Comparison of ENCODE assay signal across 28 mouse cellular contexts in the genomic region with DNA sequence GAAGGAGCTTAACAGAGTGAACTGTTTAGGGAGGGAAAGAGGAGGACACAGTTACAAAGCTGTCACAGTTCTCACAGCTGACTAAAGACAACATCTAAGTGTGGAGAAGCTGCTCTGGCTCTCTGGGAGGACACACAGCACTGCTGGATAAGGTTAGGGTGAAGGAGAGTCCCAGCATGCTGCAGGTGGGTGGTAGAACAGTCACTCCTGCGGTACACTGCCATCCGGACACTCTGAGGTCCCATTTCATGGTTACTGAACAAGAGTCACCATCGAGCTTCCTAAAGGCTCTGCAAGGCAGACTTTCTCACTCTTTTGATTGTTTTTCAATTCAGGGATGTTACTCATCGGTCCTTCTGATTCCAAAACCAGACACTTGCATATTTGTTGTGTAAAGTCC.
DNase-seq lines count a peak whose midpoint lies in the region; ATAC-seq and TF ChIP-seq lines count a peak whose summit lies in the region.
"Had no signal": no experiment of that assay in that cellular context is flagged by ENCODE, and none has a peak within 500 bp of the region (broad histone marks: within the 10 kb centered on the region; RNA-seq: fewer than 3 reads in every experiment).

No protein-coding gene starts in this region.

- CTCF ChIA-PET in Patski (lab: Charles Lee) = no interaction called here

- H3K9me3 ChIP-seq in kidney, embryonic 15.5 days (replicated peaks) = no peaks in the 10 kb centered on the region
- no peaks in the 10 kb centered on the region for H3K9me3 ChIP-seq in hindbrain, embryonic 11.5 days (ENCODE audit: control insufficient read depth, low read length)
- H3K9me3 ChIP-seq: embryonic facial prominence, embryonic 13.5 days; hindbrain, embryonic 13.5 days; limb, embryonic 13.5 days; lung, embryonic 15.5 days; midbrain, embryonic 10.5 days; midbrain, embryonic 15.5 days; stomach, embryonic 15.5 days had no signal

- no peak overlapping the region for H3K4me3 ChIP-seq in gastrocnemius, adult 2 months
- no peak overlapping the region for H3K4me3 ChIP-seq in kidney, embryonic 15.5 days (replicated peaks)
- no peak overlapping the region for H3K4me3 ChIP-seq in hindbrain, embryonic 11.5 days (ENCODE audit: low read depth, low read length)
- H3K4me3 ChIP-seq: embryonic facial prominence, embryonic 13.5 days; erythroblast, embryonic 14.5 days; hindbrain, embryonic 13.5 days; limb, embryonic 13.5 days; lung, embryonic 15.5 days; midbrain, embryonic 10.5 days; midbrain, embryonic 15.5 days; stomach, embryonic 15.5 days had no signal

- TF ChIP-seq CTCF in gastrocnemius, adult 2 months (IDR thresholded peaks at IDR 0.05) = no peak
- TF ChIP-seq CTCF in Patski (IDR thresholded peaks at IDR 0.05) = no peak

- peak overlapping the region; percentile 46 for H3K27ac ChIP-seq in gastrocnemius, adult 2 months
- H3K27ac ChIP-seq in kidney, embryonic 15.5 days = no peak overlapping the region
- no peak overlapping the region for H3K27ac ChIP-seq in hindbrain, embryonic 11.5 days (ENCODE audit: low read depth, low read length)
- H3K27ac ChIP-seq: embryonic facial prominence, embryonic 13.5 days; hindbrain, embryonic 13.5 days; limb, embryonic 13.5 days; lung, embryonic 15.5 days; midbrain, embryonic 10.5 days; midbrain, embryonic 15.5 days; stomach, embryonic 15.5 days had no signal

- in situ Hi-C loops in Patski (cut with MboI; ENCODE audit: low pct_unique_long_range_greater_than_20kb) = no loop called here

- intact Hi-C loops in gastrocnemius, adult 2 months (cut with DNase I) = no loop called here

- no peaks in the 10 kb centered on the region for H3K36me3 ChIP-seq in kidney, embryonic 15.5 days
- no peaks in the 10 kb centered on the region for H3K36me3 ChIP-seq in hindbrain, embryonic 11.5 days (ENCODE audit: control insufficient read depth, insufficient read depth, low read length)
- H3K36me3 ChIP-seq: embryonic facial prominence, embryonic 13.5 days; hindbrain, embryonic 13.5 days; limb, embryonic 13.5 days; lung, embryonic 15.5 days; midbrain, embryonic 15.5 days; stomach, embryonic 15.5 days had no signal

- no peaks in the 10 kb centered on the region for H3K4me1 ChIP-seq in kidney, embryonic 15.5 days
- no peaks in the 10 kb centered on the region for H3K4me1 ChIP-seq in hindbrain, embryonic 11.5 days (replicated peaks; ENCODE audit: control insufficient read depth, insufficient read depth, low read length)
- H3K4me1 ChIP-seq: embryonic facial prominence, embryonic 13.5 days; hindbrain, embryonic 13.5 days; limb, embryonic 13.5 days; lung, embryonic 15.5 days; midbrain, embryonic 10.5 days; midbrain, embryonic 15.5 days; stomach, embryonic 15.5 days had no signal

- no peak overlapping the region for H3K4me2 ChIP-seq in kidney, embryonic 15.5 days
- H3K4me2 ChIP-seq in hindbrain, embryonic 11.5 days (replicated peaks; ENCODE audit: low read depth, low read length) = no peak overlapping the region
- H3K4me2 ChIP-seq: embryonic facial prominence, embryonic 13.5 days; hindbrain, embryonic 13.5 days; limb, embryonic 13.5 days; liver, embryonic 11.5 days; lung, embryonic 15.5 days; midbrain, embryonic 15.5 days; stomach, embryonic 15.5 days had no signal

- 54% methylated on average over 4 of the region's 4 CpGs for WGBS in kidney, embryonic 15.5 days
- 93% methylated on average over 4 of the region's 4 CpGs for WGBS in hindbrain, embryonic 11.5 days

- H3K27me3 ChIP-seq in kidney, embryonic 15.5 days = no peaks in the 10 kb centered on the region
- H3K27me3 ChIP-seq in Patski = peaks cover 12% of the 10 kb centered on the region
- no peaks in the 10 kb centered on the region for H3K27me3 ChIP-seq in hindbrain, embryonic 11.5 days (ENCODE audit: control insufficient read depth, insufficient read depth, low read length)
- H3K27me3 ChIP-seq: CH12.LX; embryonic facial prominence, embryonic 13.5 days; hindbrain, embryonic 13.5 days; limb, embryonic 13.5 days; lung, embryonic 15.5 days; midbrain, embryonic 15.5 days; stomach, embryonic 15.5 days had no signal

- POLR2A ChIA-PET in Patski (lab: Charles Lee) = no interaction called here

- peak; percentile 44 to 86 for DNase-seq in adrenal gland, adult (ENCODE audit: inconsistent age in 2 of 2, low spot score in 1 of 2)
- no peak for DNase-seq in adrenal gland, adult 8-10 months
- no peak for DNase-seq in gastrocnemius, adult 2 months
- no peak for DNase-seq in gastrocnemius, adult 8-10 months (ENCODE audit: low spot score in 2 of 2)
- no peak for DNase-seq in kidney, postnatal 14 days
- DNase-seq in Patski (ENCODE audit: low read depth, low spot score) = no peak
- DNase-seq in hindbrain, embryonic 11.5 days (ENCODE audit: low spot score) = no peak
- DNase-seq: cerebellum, adult 18-20 months; cerebellum, postnatal 10 days; gastrocnemius, postnatal 25 days; heart, adult 11 months; heart, postnatal 36 days; kidney, adult 18-20 months; kidney, postnatal 25 days; retina, postnatal 1 day; right cerebral cortex, postnatal 25 days had no signal

- no peak overlapping the region for H3K9ac ChIP-seq in kidney, embryonic 15.5 days
- H3K9ac ChIP-seq in hindbrain, embryonic 11.5 days (ENCODE audit: low read depth, low read length) = no peak overlapping the region
- H3K9ac ChIP-seq: embryonic facial prominence, embryonic 13.5 days; hindbrain, embryonic 13.5 days; limb, embryonic 13.5 days; lung, embryonic 15.5 days; midbrain, embryonic 15.5 days; stomach, embryonic 15.5 days had no signal

- ATAC-seq in kidney, embryonic 15.5 days (replicated peaks; ENCODE audit: low FRiP score) = peak; percentile 67
- ATAC-seq in Patski = peak; percentile 54
- no peak for ATAC-seq in hindbrain, embryonic 11.5 days (ENCODE audit: low FRiP score)
- ATAC-seq: forebrain, embryonic 16.5 days; midbrain, embryonic 15.5 days had no signal

Comparison
In these comparisons a context has a peak if more than half of its experiments do, and no peak if none do; other contexts are left out.
1. DNase-seq: peak in adrenal gland, adult (2 of 2); none in adrenal gland, adult 8-10 months (single experiment), gastrocnemius, adult 2 months (single experiment), gastrocnemius, adult 8-10 months (0 of 2), kidney, postnatal 14 days (single experiment), Patski (single experiment) and hindbrain, embryonic 11.5 days (single experiment).